Mouse (Mus musculus) lung, embryonic 14.5 days (tissue): ENCODE results near the gene Hoxd12. TPM values are rescaled to one million over a fixed set of nuclear protein-coding genes. Genes with fewer than 3 reads are reported as not detected.

Experiments
- ATAC-seq: fragments of 200-750 bp; cut with Nextera tagmentation; 2 replicates; pipeline ENCODE4 v1.8.0; 2017; ENCODE audit warnings: mild to moderate bottlenecking, moderate TSS enrichment, moderate library complexity; ENCODE audit not compliant: insufficient read depth
- DNase-seq: peaks from one replicate; pipeline ENCODE4 v3.0.0-alpha.2; 2015
- H3K27ac ChIP-seq: fragments of 300-500 bp; sonication (generic); 2 replicates; pipeline ENCODE4 v1.5.1; 2014; ENCODE audit warnings: low read depth, mild to moderate bottlenecking, moderate library complexity
- H3K27me3 ChIP-seq: fragments of 300-500 bp; sonication (generic); 2 replicates; pipeline ENCODE4 v1.6.1; 2014; ENCODE audit warnings: low read length, control low read depth; ENCODE audit not compliant: insufficient read depth
- H3K36me3 ChIP-seq: fragments of 300-500 bp; sonication (generic); 2 replicates; pipeline ENCODE4 v1.6.1; 2014; ENCODE audit warnings: control low read depth; ENCODE audit not compliant: insufficient read depth
- H3K4me1 ChIP-seq: fragments of 300-500 bp; sonication (generic); 2 replicates; pipeline ENCODE4 v1.6.1; 2014; ENCODE audit warnings: antibody characterized with exemption, control low read depth; ENCODE audit not compliant: insufficient read depth
- H3K4me2 ChIP-seq: fragments of 300-500 bp; sonication (generic); 2 replicates; pipeline ENCODE4 v1.6.1; 2014; ENCODE audit warnings: mild to moderate bottlenecking
- H3K4me3 ChIP-seq: fragments of 300-500 bp; sonication (generic); 2 replicates; pipeline ENCODE4 v1.5.1; 2014; ENCODE audit warnings: low read depth, low read length
- H3K9ac ChIP-seq: fragments of 300-500 bp; sonication (generic); 2 replicates; pipeline ENCODE4 v1.6.1; 2014
- H3K9me3 ChIP-seq: fragments of 300-500 bp; sonication (generic); 2 replicates; pipeline ENCODE4 v1.6.1; 2016; ENCODE audit warnings: low read depth, low read length, control low read depth
- CTCF ChIP-seq: IDR thresholded peaks from 2 replicates; pipeline ENCODE4 v1.5.1; 2016; ENCODE audit warnings: antibody characterized with exemption, low read depth
- WGBS: fragments of 180-500 bp; shearing (Covaris S2); extraction: QIAGEN DNeasy Blood & Tissue Kit; methylation state at CpG from one replicate; pipeline ENCODE4 v1.1.7; 2014; 5-methylcytosine and 5-hydroxymethylcytosine counted together
- polyA plus RNA-seq: library from polyadenylated mRNA; unstranded; fragments of >200 nt; fragmentation: Nextera tagmentation; extraction: Ambion mirVana; gene quantifications from 2 replicates; pipeline ENCODE4 v1.2.1, GENCODE M21; 2014

The Hoxd12 gene
- polyA plus RNA-seq, 1 experiment from 2014 or later = not detected

- H3K27ac ChIP-seq = no peak overlapping the region
- TF ChIP-seq CTCF = no peak
- H3K36me3 ChIP-seq = no peaks in the 10 kb centered on the region
- under 1% methylated on average over 83 of the region's 86 CpGs for WGBS
- DNase-seq (no peak), ATAC-seq (no peak)
- H3K4me2 ChIP-seq = peak overlapping the region; percentile 59
- H3K9ac ChIP-seq = 0 out of 2 replicates have a peak overlapping the region, but pooled peaks have one; percentile 16
- no peaks in the 10 kb centered on the region for H3K4me1 ChIP-seq
- peaks cover 100% of the 10 kb centered on the region for H3K27me3 ChIP-seq
- no peaks in the 10 kb centered on the region for H3K9me3 ChIP-seq
- peak overlapping the region; percentile 36 for H3K4me3 ChIP-seq
These were observed 23.6 kb downstream of the Hoxd12 start for GRCm38 (mm10) chr2:74698201-74699052.

GRCm38 (mm10) chr2:74699053-74699430 lies 24.2 kb downstream of the Hoxd12 start:
- H3K27me3 ChIP-seq = peaks cover 100% of the 10 kb centered on the region
- no peak overlapping the region for H3K4me2 ChIP-seq
- no peaks in the 10 kb centered on the region for H3K4me1 ChIP-seq
- DNase-seq (no peak), ATAC-seq (no peak)
- H3K36me3 ChIP-seq = no peaks in the 10 kb centered on the region
- 2% methylated on average over 17 of the region's 17 CpGs for WGBS
- H3K9ac ChIP-seq = no peak overlapping the region
- no peak for TF ChIP-seq CTCF
- H3K4me3 ChIP-seq = no peak overlapping the region
- no peak overlapping the region for H3K27ac ChIP-seq
- H3K9me3 ChIP-seq = no peaks in the 10 kb centered on the region

GRCm38 (mm10) chr2:74699664-74700545 lies 25.1 kb downstream of the Hoxd12 start:
- WGBS = 2% methylated on average over 23 of the region's 23 CpGs
- H3K4me1 ChIP-seq = no peaks in the 10 kb centered on the region
- ATAC-seq (no peak), DNase-seq (no peak)
- no peak for TF ChIP-seq CTCF
- H3K4me3 ChIP-seq = no peak overlapping the region
- no peaks in the 10 kb centered on the region for H3K9me3 ChIP-seq
- H3K9ac ChIP-seq = no peak overlapping the region
- H3K27ac ChIP-seq = no peak overlapping the region
- H3K4me2 ChIP-seq = no peak overlapping the region
- no peaks in the 10 kb centered on the region for H3K36me3 ChIP-seq
- peaks cover 100% of the 10 kb centered on the region for H3K27me3 ChIP-seq

GRCm38 (mm10) chr2:74700546-74701112 lies 25.8 kb downstream of the Hoxd12 start:
- no peak for ATAC-seq
- no peak for TF ChIP-seq CTCF
- H3K9me3 ChIP-seq = no peaks in the 10 kb centered on the region
- H3K9ac ChIP-seq = no peak overlapping the region
- no peak for DNase-seq
- H3K4me2 ChIP-seq = no peak overlapping the region
- H3K4me1 ChIP-seq = no peaks in the 10 kb centered on the region
- no peaks in the 10 kb centered on the region for H3K36me3 ChIP-seq
- H3K27me3 ChIP-seq = peaks cover 97% of the 10 kb centered on the region
- H3K27ac ChIP-seq = no peak overlapping the region
- 5% methylated on average over 22 of the region's 22 CpGs for WGBS
- no peak overlapping the region for H3K4me3 ChIP-seq

GRCm38 (mm10) chr2:74701949-74702819 lies 27.4 kb downstream of the Hoxd12 start:
- H3K27ac ChIP-seq = no peak overlapping the region
- DNase-seq (peak; percentile 95), ATAC-seq (no peak)
- H3K27me3 ChIP-seq = peaks cover 96% of the 10 kb centered on the region
- H3K36me3 ChIP-seq = no peaks in the 10 kb centered on the region
- H3K4me2 ChIP-seq = no peak overlapping the region
- TF ChIP-seq CTCF = peak; percentile 89
- H3K9me3 ChIP-seq = no peaks in the 10 kb centered on the region
- no peak overlapping the region for H3K9ac ChIP-seq
- no peaks in the 10 kb centered on the region for H3K4me1 ChIP-seq
- no peak overlapping the region for H3K4me3 ChIP-seq
- 11% methylated on average over 17 of the region's 17 CpGs for WGBS

GRCm38 (mm10) chr2:74702820-74703219 lies 28.0 kb downstream of the Hoxd12 start:
- no peak overlapping the region for H3K4me3 ChIP-seq
- H3K27me3 ChIP-seq = peaks cover 96% of the 10 kb centered on the region
- 17% methylated on average over 6 of the region's 6 CpGs for WGBS
- DNase-seq = no peak
- no peak overlapping the region for H3K27ac ChIP-seq
- H3K9me3 ChIP-seq = no peaks in the 10 kb centered on the region
- no peak overlapping the region for H3K9ac ChIP-seq
- TF ChIP-seq CTCF = no peak
- H3K4me2 ChIP-seq = no peak overlapping the region
- ATAC-seq = no peak
- no peaks in the 10 kb centered on the region for H3K4me1 ChIP-seq
- H3K36me3 ChIP-seq = no peaks in the 10 kb centered on the region
